Mouse (Mus musculus) hindbrain, postnatal 0 days (tissue): ENCODE results near the gene Rbm46. TPM values are rescaled to one million over a fixed set of nuclear protein-coding genes. Genes with fewer than 3 reads are reported as not detected.

Source experiments
- ATAC-seq: fragments of 200-750 bp; cut with Nextera tagmentation; 2 replicates; pipeline ENCODE4 v1.8.0; 2017; ENCODE audit warnings: mild to moderate bottlenecking, moderate TSS enrichment, moderate library complexity
- DNase-seq: peaks from one replicate; pipeline ENCODE4 v3.0.0-alpha.2; 2015; ENCODE audit warnings: low spot score
- H3K27ac ChIP-seq: fragments of 300-500 bp; sonication (generic); 2 replicates; pipeline ENCODE4 v1.5.1; 2014; ENCODE audit warnings: mild to moderate bottlenecking
- H3K27me3 ChIP-seq: fragments of 300-500 bp; sonication (generic); 2 replicates; pipeline ENCODE4 v1.6.1; 2014; ENCODE audit warnings: low read length, mixed read lengths; ENCODE audit not compliant: insufficient read depth
- H3K36me3 ChIP-seq: fragments of 300-500 bp; sonication (generic); 2 replicates; pipeline ENCODE4 v1.6.1; 2014; ENCODE audit warnings: low read length, mixed read lengths; ENCODE audit not compliant: insufficient read depth
- H3K4me1 ChIP-seq: fragments of 300-500 bp; sonication (generic); 2 replicates; pipeline ENCODE4 v1.6.1; 2014; ENCODE audit warnings: antibody characterized with exemption, low read length, mixed read lengths; ENCODE audit not compliant: insufficient read depth
- H3K4me2 ChIP-seq: fragments of 300-500 bp; sonication (generic); 2 replicates; pipeline ENCODE4 v1.6.1; 2014; ENCODE audit warnings: low read depth, mild to moderate bottlenecking, low read length, moderate library complexity, mixed read lengths
- H3K4me3 ChIP-seq: fragments of 300-500 bp; sonication (generic); 2 replicates; pipeline ENCODE4 v1.5.1; 2014; ENCODE audit warnings: low read length
- H3K9ac ChIP-seq: fragments of 300-500 bp; sonication (generic); replicated peaks from 2 replicates; pipeline ENCODE4 v1.6.1; 2014; ENCODE audit warnings: mild to moderate bottlenecking, low read length, moderate library complexity, mixed read lengths
- H3K9me3 ChIP-seq: fragments of 300-500 bp; sonication (generic); 2 replicates; pipeline ENCODE4 v1.6.1; 2016; ENCODE audit warnings: low read length, mixed read lengths
- CTCF ChIP-seq: IDR thresholded peaks from 2 replicates; pipeline ENCODE4 v1.5.1; 2016; ENCODE audit warnings: antibody characterized with exemption, control low read depth, low read depth
- WGBS: fragments of 180-500 bp; shearing (Covaris S2); extraction: QIAGEN DNeasy Blood & Tissue Kit; methylation state at CpG from one replicate; pipeline ENCODE4 v1.1.7; 2014; 5-methylcytosine and 5-hydroxymethylcytosine counted together
- polyA plus RNA-seq: library from polyadenylated mRNA; unstranded; fragments of >200 nt; fragmentation: Nextera tagmentation; extraction: Ambion mirVana; gene quantifications from 2 replicates; pipeline ENCODE4 v1.2.1, GENCODE M21; 2015
- total RNA-seq: library from RNA; depleted of rRNA; stranded (reverse); fragments of >200 nt; gene quantifications from 2 replicates; pipeline ENCODE4 v1.2.3, GENCODE M21; 2014

Gene Rbm46
- total and polyA plus RNA-seq, 2 experiments from 2014 or later, result 1.4 to 1.5 TPM

- Histone ChIP-seq H3K27ac (no peak overlapping the region), H3K4me3 (no peak overlapping the region), H3K9ac (no peak overlapping the region), H3K27me3 (no peaks in the 10 kb centered on the region), H3K4me1 (no peaks in the 10 kb centered on the region), H3K9me3 (no peaks in the 10 kb centered on the region), H3K4me2 (no peak overlapping the region), H3K36me3 (no peaks in the 10 kb centered on the region)
- DNase-seq (no peak), ATAC-seq (no peak)
- no peak for TF ChIP-seq CTCF
- 86% methylated on average over 7 of the region's 7 CpGs for WGBS
These were observed 65.8 kb downstream of the Rbm46 start for GRCm38 (mm10) chr3:82810334-82811120.

GRCm38 (mm10) chr3:82809769-82810168 is 66.5 kb downstream of the Rbm46 start:
- H3K9ac ChIP-seq, result no peak overlapping the region
- WGBS, result 90% methylated on average over 7 of the region's 7 CpGs

GRCm38 (mm10) chr3:82808323-82808911 is 67.9 kb downstream of the Rbm46 start:
- no peaks in the 10 kb centered on the region for H3K27me3 ChIP-seq
- TF ChIP-seq CTCF, result no peak
- no peak overlapping the region for H3K27ac ChIP-seq
- no peak overlapping the region for H3K4me3 ChIP-seq
- WGBS, result 96% methylated on average over 1 of the region's 1 CpGs
- no peak overlapping the region for H3K9ac ChIP-seq
- no peak for DNase-seq
- ATAC-seq, result no peak
- no peaks in the 10 kb centered on the region for H3K4me1 ChIP-seq
- H3K36me3 ChIP-seq, result no peaks in the 10 kb centered on the region
- no peaks in the 10 kb centered on the region for H3K9me3 ChIP-seq
- H3K4me2 ChIP-seq, result no peak overlapping the region

More at GRCm38 (mm10) chr3:82809769-82810168, 66.5 kb downstream of the Rbm46 start:
- H3K4me1 ChIP-seq, result no peaks in the 10 kb centered on the region
- no peak for DNase-seq
- no peak overlapping the region for H3K4me2 ChIP-seq
- no peak for ATAC-seq
- H3K27me3 ChIP-seq, result no peaks in the 10 kb centered on the region
- no peak overlapping the region for H3K4me3 ChIP-seq
- H3K27ac ChIP-seq, result no peak overlapping the region
- H3K36me3 ChIP-seq, result no peaks in the 10 kb centered on the region
- no peaks in the 10 kb centered on the region for H3K9me3 ChIP-seq
- no peak for TF ChIP-seq CTCF

GRCm38 (mm10) chr3:82805291-82805690 is 71.0 kb downstream of the Rbm46 start:
- Histone ChIP-seq H3K27me3 (no peaks in the 10 kb centered on the region), H3K9ac (no peak overlapping the region), H3K9me3 (no peaks in the 10 kb centered on the region), H3K27ac (no peak overlapping the region), H3K4me3 (no peak overlapping the region), H3K36me3 (no peaks in the 10 kb centered on the region), H3K4me2 (no peak overlapping the region), H3K4me1 (no peaks in the 10 kb centered on the region)
- TF ChIP-seq CTCF, result no peak
- DNase-seq, result no peak
- no peak for ATAC-seq
- 80% methylated on average over 7 of the region's 7 CpGs for WGBS

- no peak for ATAC-seq
- Histone ChIP-seq H3K4me3 (no peak overlapping the region), H3K36me3 (no peaks in the 10 kb centered on the region), H3K9me3 (no peaks in the 10 kb centered on the region), H3K27ac (no peak overlapping the region), H3K4me1 (no peaks in the 10 kb centered on the region), H3K4me2 (no peak overlapping the region), H3K9ac (no peak overlapping the region), H3K27me3 (no peaks in the 10 kb centered on the region)
- TF ChIP-seq CTCF, result no peak
- DNase-seq, result no peak
- 90% methylated on average over 3 of the region's 3 CpGs for WGBS
These were observed 75.8 kb downstream of the Rbm46 start for GRCm38 (mm10) chr3:82800470-82800843.

- no peak for ATAC-seq
- no peaks in the 10 kb centered on the region for H3K27me3 ChIP-seq
- no peak overlapping the region for H3K4me3 ChIP-seq
- no peak overlapping the region for H3K9ac ChIP-seq
- H3K9me3 ChIP-seq, result no peaks in the 10 kb centered on the region
- H3K4me2 ChIP-seq, result no peak overlapping the region
- H3K36me3 ChIP-seq, result no peaks in the 10 kb centered on the region
- 89% methylated on average over 4 of the region's 4 CpGs for WGBS
- no peak overlapping the region for H3K27ac ChIP-seq
- no peaks in the 10 kb centered on the region for H3K4me1 ChIP-seq
- no peak for DNase-seq
- TF ChIP-seq CTCF, result no peak
These were observed 76.4 kb downstream of the Rbm46 start for GRCm38 (mm10) chr3:82799735-82800469.
